Mouse (Mus musculus) small intestine, adult 2 months (tissue): ENCODE measurements around the gene Msi2.

Experiments
- CTCF ChIP-seq: fragments of 200-500 bp; IDR thresholded peaks from 2 replicates; pipeline ENCODE4 v1.5.1; 2012; ENCODE audit warnings: low read depth, mild to moderate bottlenecking, control low read depth, inconsistent platforms, low read length, moderate library complexity, mixed read lengths; ENCODE audit not compliant: insufficient replicate concordance, insufficient read length; ENCODE audit errors: extremely low read depth
- POLR2A ChIP-seq: fragments of 200-500 bp; IDR thresholded peaks from 2 replicates; pipeline ENCODE4 v1.6.1; 2012; ENCODE audit warnings: low read depth, mild to moderate bottlenecking, control low read depth, inconsistent platforms, low read length, moderate library complexity

DNA sequence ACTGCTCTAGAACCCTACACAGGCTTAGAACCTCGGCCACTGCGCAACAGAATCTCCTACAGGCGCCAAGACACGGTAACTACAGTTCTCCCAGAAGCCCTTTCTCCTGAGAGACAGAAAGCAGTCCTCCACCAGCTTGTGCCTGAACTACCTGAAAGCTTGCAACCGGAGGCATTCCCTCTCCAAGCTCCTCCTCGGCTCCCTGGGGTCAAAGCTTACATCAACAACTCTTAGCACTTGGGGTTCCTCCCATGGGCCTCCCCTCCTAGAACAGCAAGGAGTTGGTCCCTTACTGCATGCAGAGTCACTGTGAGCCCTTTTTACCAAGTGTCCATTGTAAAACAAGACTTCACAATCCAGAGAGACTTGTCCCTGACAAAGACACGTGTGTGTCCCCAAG lies 49.2 kb downstream of the Msi2 start:
- TF ChIP-seq POLR2A (no peak), CTCF (no peak)
